Mouse (Mus musculus) bone marrow macrophage, adult 2 months (primary cell): ENCODE data around the gene Insl5.

Experiments
- CTCF ChIP-seq: IDR thresholded peaks from 2 replicates; pipeline ENCODE4 v1.5.1; 2012; ENCODE audit warnings: low read depth, mild to moderate bottlenecking, low read length, moderate library complexity
- POLR2A ChIP-seq: IDR thresholded peaks from 2 replicates; pipeline ENCODE4 v1.6.1; 2012; ENCODE audit warnings: mild to moderate bottlenecking, low read depth, low read length, borderline replicate concordance

GRCm38 (mm10) chr4:103013490-103013889, 13.2 kb downstream of the Insl5 start:
- TF ChIP-seq POLR2A (no peak), CTCF (no peak)
